Mouse (Mus musculus): ENCODE measurements around the gene Pspc1.

Gene Pspc1

GRCm38 (mm10) chr14:56697836-56698235, 80.3 kb downstream of the Pspc1 start:
- DNase-seq (ENCODE audit: low read depth, low spot score), result no peak

- no peak for DNase-seq (ENCODE audit: low read depth, low spot score)
Observed at GRCm38 (mm10) chr14:56695495-56695894, 82.6 kb downstream of the Pspc1 start.

GRCm38 (mm10) chr14:56689766-56690165, 88.3 kb downstream of the Pspc1 start:
- no peak for DNase-seq (ENCODE audit: low read depth, low spot score)

- no peak for DNase-seq (ENCODE audit: low read depth, low spot score)
Observed at GRCm38 (mm10) chr14:56689116-56689515, 89.0 kb downstream of the Pspc1 start.

GRCm38 (mm10) chr14:56685426-56685825, 92.7 kb downstream of the Pspc1 start:
- DNase-seq (ENCODE audit: low read depth, low spot score), result peak; percentile 56

Measured in mesoderm, embryonic 11.5 days (tissue).